Mouse (Mus musculus): ENCODE results near the gene Zfp668. TPM values are rescaled to one million over a fixed set of nuclear protein-coding genes. Genes with fewer than 3 reads are reported as not detected.

Zfp668 gene
- polyA plus RNA-seq, 1 experiment from 2014 or later = 21.7 TPM

GRCm38 (mm10) chr7:127887191-127887590 lies 10.6 kb upstream of the Zfp668 start:
- Histone ChIP-seq H3K36me3 (peaks cover 83% of the 10 kb centered on the region), H3K9me3 (no peaks in the 10 kb centered on the region), H3K27ac (no peak overlapping the region), H3K4me1 (peaks cover 20% of the 10 kb centered on the region), H3K27me3 (ENCODE audit: insufficient read depth, poor library complexity, severe bottlenecking) (no peaks in the 10 kb centered on the region), H3K4me3 (no peak overlapping the region)
- 83% methylated on average over 8 of the region's 8 CpGs for WGBS
- no peak for DNase-seq (ENCODE audit: low spot score)

GRCm38 (mm10) chr7:127886551-127886950 lies 9.9 kb upstream of the Zfp668 start:
- Histone ChIP-seq H3K27me3 (ENCODE audit: insufficient read depth, poor library complexity, severe bottlenecking) (no peaks in the 10 kb centered on the region), H3K36me3 (peaks cover 86% of the 10 kb centered on the region), H3K4me3 (no peak overlapping the region), H3K27ac (no peak overlapping the region), H3K4me1 (peaks cover 21% of the 10 kb centered on the region), H3K9me3 (no peaks in the 10 kb centered on the region)
- no peak for DNase-seq (ENCODE audit: low spot score)
- WGBS = 91% methylated on average over 6 of the region's 6 CpGs

GRCm38 (mm10) chr7:127885951-127886350 lies 9.3 kb upstream of the Zfp668 start:
- Histone ChIP-seq H3K9me3 (no peaks in the 10 kb centered on the region), H3K27ac (no peak overlapping the region), H3K4me1 (peaks cover 21% of the 10 kb centered on the region), H3K27me3 (ENCODE audit: insufficient read depth, poor library complexity, severe bottlenecking) (no peaks in the 10 kb centered on the region), H3K36me3 (peaks cover 92% of the 10 kb centered on the region), H3K4me3 (no peak overlapping the region)
- no peak for DNase-seq (ENCODE audit: low spot score)
- 69% methylated on average over 6 of the region's 6 CpGs for WGBS

GRCm38 (mm10) chr7:127880431-127880830 lies 3.8 kb upstream of the Zfp668 start:
- no peak overlapping the region for H3K27ac ChIP-seq
- no peak for DNase-seq (ENCODE audit: low spot score)
- peaks cover 72% of the 10 kb centered on the region for H3K36me3 ChIP-seq
- peaks cover 28% of the 10 kb centered on the region for H3K4me1 ChIP-seq
- H3K4me3 ChIP-seq = no peak overlapping the region
- H3K9me3 ChIP-seq = no peaks in the 10 kb centered on the region
- 85% methylated on average over 12 of the region's 12 CpGs for WGBS
- H3K27me3 ChIP-seq (ENCODE audit: insufficient read depth, poor library complexity, severe bottlenecking) = no peaks in the 10 kb centered on the region

GRCm38 (mm10) chr7:127879301-127879700 lies 2.7 kb upstream of the Zfp668 start:
- peaks cover 62% of the 10 kb centered on the region for H3K36me3 ChIP-seq
- WGBS = 93% methylated on average over 9 of the region's 9 CpGs
- H3K27me3 ChIP-seq (ENCODE audit: insufficient read depth, poor library complexity, severe bottlenecking) = no peaks in the 10 kb centered on the region

GRCm38 (mm10) chr7:127876041-127876466 lies 574 bp downstream of the Zfp668 start, which contains the start of gene Zfp646:
Gene Zfp646, plus strand, starts transcription at chr7:127876221.
- Histone ChIP-seq H3K9me3 (no peaks in the 10 kb centered on the region), H3K4me1 (peaks cover 18% of the 10 kb centered on the region), H3K36me3 (peaks cover 42% of the 10 kb centered on the region), H3K27ac (peak within 1 kb of the TSS; percentile 98), H3K4me3 (peak within 1 kb of the TSS; percentile 92), H3K27me3 (ENCODE audit: insufficient read depth, poor library complexity, severe bottlenecking) (no peaks in the 10 kb centered on the region)
- whole genome bisulfite sequencing = 0% methylated on average over 41 of the region's 41 CpGs
- peak; percentile 94 for DNase-seq (ENCODE audit: low spot score)

More at GRCm38 (mm10) chr7:127879301-127879700, 2.7 kb upstream of the Zfp668 start:
- H3K4me3 ChIP-seq = no peak overlapping the region
- no peak for DNase-seq (ENCODE audit: low spot score)
- H3K27ac ChIP-seq = no peak overlapping the region
- peaks cover 31% of the 10 kb centered on the region for H3K4me1 ChIP-seq
- no peaks in the 10 kb centered on the region for H3K9me3 ChIP-seq

GRCm38 (mm10) chr7:127875627-127876001 lies 1.0 kb downstream of the Zfp668 start:
- H3K4me3 ChIP-seq = peak overlapping the region; percentile 92
- peaks cover 40% of the 10 kb centered on the region for H3K36me3 ChIP-seq
- WGBS = under 1% methylated on average over 42 of the region's 43 CpGs
- peak overlapping the region; percentile 98 for H3K27ac ChIP-seq
- no peaks in the 10 kb centered on the region for H3K9me3 ChIP-seq
- H3K27me3 ChIP-seq (ENCODE audit: insufficient read depth, poor library complexity, severe bottlenecking) = no peaks in the 10 kb centered on the region
- peaks cover 18% of the 10 kb centered on the region for H3K4me1 ChIP-seq
- DNase-seq (ENCODE audit: low spot score) = peak; percentile 97

GRCm38 (mm10) chr7:127874812-127875626 lies 1.6 kb downstream of the Zfp668 start:
- no peak for DNase-seq (ENCODE audit: low spot score)
- Histone ChIP-seq H3K9me3 (no peaks in the 10 kb centered on the region), H3K36me3 (peaks cover 40% of the 10 kb centered on the region), H3K4me1 (peaks cover 18% of the 10 kb centered on the region), H3K27me3 (ENCODE audit: insufficient read depth, poor library complexity, severe bottlenecking) (no peaks in the 10 kb centered on the region), H3K4me3 (peak overlapping the region; percentile 92), H3K27ac (peak overlapping the region; percentile 98)
- WGBS = 5% methylated on average over 20 of the region's 20 CpGs

GRCm38 (mm10) chr7:127870136-127870821 lies 6.3 kb downstream of the Zfp668 start:
- H3K9me3 ChIP-seq = no peaks in the 10 kb centered on the region
- peaks cover 11% of the 10 kb centered on the region for H3K4me1 ChIP-seq
- H3K27me3 ChIP-seq (ENCODE audit: insufficient read depth, poor library complexity, severe bottlenecking) = no peaks in the 10 kb centered on the region
- 81% methylated on average over 5 of the region's 5 CpGs for WGBS
- peaks cover 53% of the 10 kb centered on the region for H3K36me3 ChIP-seq
- no peak overlapping the region for H3K27ac ChIP-seq
- no peak for DNase-seq (ENCODE audit: low spot score)
- H3K4me3 ChIP-seq = no peak overlapping the region

GRCm38 (mm10) chr7:127869149-127869810 lies 7.3 kb downstream of the Zfp668 start:
- Histone ChIP-seq H3K4me3 (no peak overlapping the region), H3K4me1 (peaks cover 7% of the 10 kb centered on the region), H3K27me3 (ENCODE audit: insufficient read depth, poor library complexity, severe bottlenecking) (no peaks in the 10 kb centered on the region), H3K36me3 (peaks cover 55% of the 10 kb centered on the region), H3K27ac (no peak overlapping the region), H3K9me3 (no peaks in the 10 kb centered on the region)
- WGBS = 85% methylated on average over 3 of the region's 3 CpGs
- DNase-seq (ENCODE audit: low spot score) = no peak

- Histone ChIP-seq H3K9me3 (no peaks in the 10 kb centered on the region), H3K27me3 (ENCODE audit: insufficient read depth, poor library complexity, severe bottlenecking) (no peaks in the 10 kb centered on the region), H3K27ac (no peak overlapping the region), H3K4me1 (no peaks in the 10 kb centered on the region), H3K4me3 (no peak overlapping the region), H3K36me3 (peaks cover 51% of the 10 kb centered on the region)
- no peak for DNase-seq (ENCODE audit: low spot score)
- 94% methylated on average over 18 of the region's 18 CpGs for WGBS
These were observed 9.0 kb downstream of the Zfp668 start for GRCm38 (mm10) chr7:127867641-127868040.

- Histone ChIP-seq H3K4me3 (no peak overlapping the region), H3K36me3 (peaks cover 43% of the 10 kb centered on the region), H3K4me1 (no peaks in the 10 kb centered on the region), H3K9me3 (no peaks in the 10 kb centered on the region), H3K27ac (no peak overlapping the region), H3K27me3 (ENCODE audit: insufficient read depth, poor library complexity, severe bottlenecking) (no peaks in the 10 kb centered on the region)
- DNase-seq (ENCODE audit: low spot score) = no peak
- WGBS = 95% methylated on average over 12 of the region's 12 CpGs
These were observed 10.2 kb downstream of the Zfp668 start for GRCm38 (mm10) chr7:127866434-127866833.

GRCm38 (mm10) chr7:127858258-127858657 lies 18.4 kb downstream of the Zfp668 start:
- Histone ChIP-seq H3K9me3 (no peaks in the 10 kb centered on the region), H3K4me3 (no peak overlapping the region), H3K36me3 (no peaks in the 10 kb centered on the region), H3K27me3 (ENCODE audit: insufficient read depth, poor library complexity, severe bottlenecking) (no peaks in the 10 kb centered on the region), H3K4me1 (no peaks in the 10 kb centered on the region), H3K27ac (no peak overlapping the region)
- 80% methylated on average over 6 of the region's 6 CpGs for whole genome bisulfite sequencing
- DNase-seq (ENCODE audit: low spot score) = no peak
